Mouse (Mus musculus): ENCODE data around the gene Gzmn. TPM values are rescaled to one million over a fixed set of nuclear protein-coding genes. Genes with fewer than 3 reads are reported as not detected.
"Not testable (repeated sequence)": the region's sequence is repeated elsewhere in the genome, so short reads cannot be mapped to it uniquely, and the experiment has no call there.

Gzmn gene
- polyA plus RNA-seq, 1 experiment from 2014 or later = not detected

DNA sequence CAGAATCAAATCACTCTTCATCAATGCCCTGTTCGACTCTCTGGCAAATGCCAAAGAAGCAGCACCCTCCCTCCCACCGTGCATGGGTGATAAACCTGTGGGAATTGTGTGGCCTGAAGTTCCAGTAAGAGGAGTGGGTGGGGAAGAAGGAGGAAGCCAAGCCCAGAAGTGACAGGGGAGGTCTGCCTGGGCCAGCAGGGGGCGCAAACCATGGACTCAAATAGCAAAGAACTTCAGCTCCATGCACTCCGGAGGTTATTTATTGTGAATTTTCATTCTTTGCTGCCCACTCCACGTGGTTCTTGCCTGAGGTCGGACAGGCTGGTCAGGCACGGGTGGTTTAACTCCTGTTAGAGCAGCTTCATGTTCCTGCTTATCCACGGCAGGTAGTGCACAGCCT lies 3.3 kb upstream of the Gzmn start:
- peak; percentile 75 for TF ChIP-seq CTCF (IDR thresholded peaks at IDR 0.05; ENCODE audit: low read depth)
- not testable (repeated sequence) for H3K9ac ChIP-seq (ENCODE audit: low read depth, low read length); ATAC-seq (replicated peaks; ENCODE audit: low FRiP score, low read depth); H3K4me2 ChIP-seq (ENCODE audit: low read length); H3K36me3 ChIP-seq (ENCODE audit: insufficient read depth, low read length); H3K4me1 ChIP-seq (replicated peaks; ENCODE audit: insufficient read depth, low read length); H3K4me3 ChIP-seq (replicated peaks; ENCODE audit: low read depth, low read length); H3K27me3 ChIP-seq (ENCODE audit: insufficient read depth, low read length); H3K27ac ChIP-seq; H3K9me3 ChIP-seq (replicated peaks; ENCODE audit: low read length)
- 14% methylated on average over 8 of the region's 8 CpGs for WGBS
- DNase-seq (ENCODE audit: low spot score) = peak; percentile 58

DNA sequence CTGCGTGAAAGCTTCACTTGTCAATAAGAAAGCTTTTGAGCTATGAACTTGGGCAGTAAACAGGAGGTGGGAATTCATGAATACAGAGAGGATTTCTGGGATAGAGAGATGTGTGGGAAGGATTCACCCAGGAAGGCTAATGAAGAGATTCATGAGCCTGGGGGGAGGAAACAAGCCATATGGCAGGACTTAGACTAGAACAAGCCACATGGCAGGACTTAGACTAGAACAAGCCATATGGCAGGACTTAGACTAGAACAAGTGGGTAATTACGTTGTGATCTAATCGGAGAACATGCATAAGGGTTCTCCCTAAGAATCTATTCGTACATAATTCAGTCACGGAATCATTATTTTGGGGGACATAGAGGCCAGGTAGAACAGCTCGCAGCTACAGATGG lies 1.0 kb downstream of the Gzmn start:
- H3K9me3 ChIP-seq (replicated peaks; ENCODE audit: low read length) = no peaks in the 10 kb centered on the region
- TF ChIP-seq CTCF (IDR thresholded peaks at IDR 0.05; ENCODE audit: low read depth) = no peak
- no peak overlapping the region for H3K4me3 ChIP-seq (replicated peaks; ENCODE audit: low read depth, low read length)
- no peak overlapping the region for H3K27ac ChIP-seq
- ATAC-seq (replicated peaks; ENCODE audit: low FRiP score, low read depth) (no peak), DNase-seq (ENCODE audit: low spot score) (no peak)
- no peak overlapping the region for H3K9ac ChIP-seq (ENCODE audit: low read depth, low read length)
- H3K4me1 ChIP-seq (replicated peaks; ENCODE audit: insufficient read depth, low read length) = no peaks in the 10 kb centered on the region
- H3K4me2 ChIP-seq (ENCODE audit: low read length) = no peak overlapping the region
- WGBS = 94% methylated on average over 6 of the region's 6 CpGs
- H3K36me3 ChIP-seq (ENCODE audit: insufficient read depth, low read length) = no peaks in the 10 kb centered on the region
- no peaks in the 10 kb centered on the region for H3K27me3 ChIP-seq (ENCODE audit: insufficient read depth, low read length)

DNA sequence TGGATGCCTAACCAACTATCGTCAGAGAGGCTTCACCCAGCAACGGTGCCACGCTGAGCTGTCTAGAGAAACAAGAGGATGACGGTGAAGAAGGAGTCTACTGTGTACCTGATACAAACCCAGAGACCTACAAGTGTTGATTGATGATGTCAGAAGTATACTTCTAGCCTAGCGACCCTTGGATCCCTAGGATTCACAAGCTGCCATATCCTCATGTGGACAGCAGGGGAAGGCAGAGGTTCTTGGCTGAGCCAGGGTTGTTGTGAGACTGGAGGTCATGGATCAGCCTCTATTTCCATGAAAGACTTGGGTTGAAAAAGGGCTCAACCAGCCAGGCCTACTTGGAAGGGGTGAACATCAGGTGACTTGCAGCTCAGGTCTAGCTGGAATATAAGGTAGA lies 1.7 kb downstream of the Gzmn start:
- ATAC-seq (replicated peaks; ENCODE audit: low FRiP score, low read depth) = no peak
- WGBS = 86% methylated on average over 5 of the region's 5 CpGs
- no peaks in the 10 kb centered on the region for H3K4me1 ChIP-seq (replicated peaks; ENCODE audit: insufficient read depth, low read length)
- no peak overlapping the region for H3K9ac ChIP-seq (ENCODE audit: low read depth, low read length)
- no peak for DNase-seq (ENCODE audit: low spot score)
- H3K27me3 ChIP-seq (ENCODE audit: insufficient read depth, low read length) = no peaks in the 10 kb centered on the region
- H3K9me3 ChIP-seq (replicated peaks; ENCODE audit: low read length) = no peaks in the 10 kb centered on the region
- H3K27ac ChIP-seq = no peak overlapping the region
- no peak overlapping the region for H3K4me3 ChIP-seq (replicated peaks; ENCODE audit: low read depth, low read length)
- no peaks in the 10 kb centered on the region for H3K36me3 ChIP-seq (ENCODE audit: insufficient read depth, low read length)
- H3K4me2 ChIP-seq (ENCODE audit: low read length) = no peak overlapping the region
- no peak for TF ChIP-seq CTCF (IDR thresholded peaks at IDR 0.05; ENCODE audit: low read depth)

DNA sequence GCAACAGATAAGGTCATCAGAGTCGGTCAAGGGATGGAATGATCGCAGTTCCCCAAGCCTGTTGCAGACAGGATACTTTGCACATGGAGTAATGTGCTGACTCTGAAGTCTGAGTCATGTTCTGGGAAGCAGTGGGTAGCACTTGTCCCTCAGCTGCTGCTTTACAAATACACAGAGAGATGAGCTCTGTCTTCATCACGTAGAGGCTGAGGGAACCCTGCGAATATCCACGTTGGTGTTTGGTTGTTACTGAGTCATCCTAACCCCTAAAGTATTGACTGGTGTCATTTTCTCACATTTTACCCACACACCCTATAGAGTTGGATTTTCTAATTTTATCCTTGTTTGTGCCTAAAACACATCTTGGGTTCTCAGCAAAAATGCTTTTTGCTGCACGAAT lies 6.4 kb downstream of the Gzmn start:
- Histone ChIP-seq H3K36me3 (ENCODE audit: insufficient read depth, low read length) (no peaks in the 10 kb centered on the region), H3K9ac (ENCODE audit: low read depth, low read length) (no peak overlapping the region), H3K4me1 (replicated peaks; ENCODE audit: insufficient read depth, low read length) (no peaks in the 10 kb centered on the region), H3K9me3 (replicated peaks; ENCODE audit: low read length) (no peaks in the 10 kb centered on the region), H3K4me2 (ENCODE audit: low read length) (no peak overlapping the region), H3K27ac (no peak overlapping the region), H3K4me3 (replicated peaks; ENCODE audit: low read depth, low read length) (no peak overlapping the region), H3K27me3 (ENCODE audit: insufficient read depth, low read length) (no peaks in the 10 kb centered on the region)
- ATAC-seq (replicated peaks; ENCODE audit: low FRiP score, low read depth) = no peak
- no peak for DNase-seq (ENCODE audit: low spot score)
- TF ChIP-seq CTCF (IDR thresholded peaks at IDR 0.05; ENCODE audit: low read depth) = no peak
- 71% methylated on average over 6 of the region's 6 CpGs for WGBS

DNA sequence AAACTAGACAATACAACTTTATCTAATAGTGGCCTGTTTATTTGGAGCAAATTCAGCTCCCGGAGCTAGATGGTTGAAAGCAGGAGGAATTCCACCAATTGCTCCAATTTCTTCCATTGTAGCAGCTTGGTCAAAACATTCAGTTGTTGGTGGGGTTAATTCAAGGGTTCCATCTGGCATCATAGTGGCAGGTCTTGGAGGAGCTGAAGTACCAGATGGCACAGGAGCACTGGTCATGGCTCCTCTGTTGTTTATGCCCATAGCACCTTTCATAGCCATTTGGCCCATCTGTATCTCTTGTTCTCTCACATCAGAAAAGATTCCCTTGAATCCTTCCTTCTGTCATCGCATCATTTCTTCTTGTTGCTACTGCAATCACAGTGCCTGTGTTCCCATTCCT lies 12.3 kb downstream of the Gzmn start:
- ATAC-seq (replicated peaks; ENCODE audit: low FRiP score, low read depth) = no peak
- H3K9me3 ChIP-seq (replicated peaks; ENCODE audit: low read length) = no peaks in the 10 kb centered on the region
- no peaks in the 10 kb centered on the region for H3K36me3 ChIP-seq (ENCODE audit: insufficient read depth, low read length)
- H3K27ac ChIP-seq = no peak overlapping the region
- TF ChIP-seq CTCF (IDR thresholded peaks at IDR 0.05; ENCODE audit: low read depth) = no peak
- no peaks in the 10 kb centered on the region for H3K27me3 ChIP-seq (ENCODE audit: insufficient read depth, low read length)
- H3K4me2 ChIP-seq (ENCODE audit: low read length) = no peak overlapping the region
- H3K9ac ChIP-seq (ENCODE audit: low read depth, low read length) = no peak overlapping the region
- no peaks in the 10 kb centered on the region for H3K4me1 ChIP-seq (replicated peaks; ENCODE audit: insufficient read depth, low read length)
- H3K4me3 ChIP-seq (replicated peaks; ENCODE audit: low read depth, low read length) = no peak overlapping the region
- 87% methylated on average over 2 of the region's 2 CpGs for WGBS
- no peak for DNase-seq (ENCODE audit: low spot score)

DNA sequence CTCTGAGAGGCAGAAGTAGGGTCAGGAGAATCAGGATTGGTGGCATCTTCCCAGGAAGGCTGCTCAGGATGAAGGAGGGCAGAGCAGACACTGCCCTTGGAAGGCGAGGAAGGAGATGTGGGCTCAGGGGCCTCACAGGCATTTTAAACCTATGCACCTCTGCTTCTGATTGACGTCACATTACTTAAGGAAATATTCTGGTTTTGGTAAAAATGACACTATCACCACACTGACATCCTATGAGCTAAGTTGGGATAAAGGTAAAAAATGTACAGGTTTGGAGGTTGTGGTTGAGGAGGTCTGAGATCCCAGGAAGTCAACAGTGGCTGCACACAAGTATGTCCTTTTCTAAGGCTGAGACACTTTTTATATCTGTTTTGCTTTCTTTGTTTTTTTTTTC lies 14.9 kb downstream of the Gzmn start, which contains the start of gene Gzmg:
TSS of gene Gzmg (minus strand) at position 101 of the 400 bp plus-strand sequence.
- 88% methylated on average over 2 of the region's 2 CpGs for WGBS
- H3K4me3 ChIP-seq (replicated peaks; ENCODE audit: low read depth, low read length); H3K9me3 ChIP-seq (replicated peaks; ENCODE audit: low read length); H3K27ac ChIP-seq; H3K4me1 ChIP-seq (replicated peaks; ENCODE audit: insufficient read depth, low read length); DNase-seq (ENCODE audit: low spot score); H3K4me2 ChIP-seq (ENCODE audit: low read length); H3K9ac ChIP-seq (ENCODE audit: low read depth, low read length); H3K27me3 ChIP-seq (ENCODE audit: insufficient read depth, low read length); H3K36me3 ChIP-seq (ENCODE audit: insufficient read depth, low read length); ATAC-seq (replicated peaks; ENCODE audit: low FRiP score, low read depth): not testable (repeated sequence)

DNA sequence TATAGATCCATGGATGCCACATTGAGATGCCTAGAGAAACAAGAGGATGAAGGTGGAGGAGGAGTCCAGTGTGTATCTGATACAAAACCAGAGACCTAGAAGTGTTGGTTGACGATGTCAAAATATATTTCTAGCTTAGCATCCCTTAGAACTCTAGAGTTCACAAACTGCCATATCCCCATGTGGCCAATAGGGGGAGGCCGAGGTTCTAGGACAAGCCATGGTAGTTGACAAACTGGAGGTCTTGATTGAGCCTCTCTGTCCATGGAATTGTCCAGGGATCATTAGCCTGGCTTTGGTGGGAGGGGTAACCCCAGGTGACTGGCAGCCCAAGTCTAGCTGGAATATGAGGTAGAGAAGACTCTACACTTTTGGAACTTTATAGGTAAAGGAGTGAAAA lies 19.1 kb downstream of the Gzmn start:
- H3K9me3 ChIP-seq (replicated peaks; ENCODE audit: low read length) = no peaks in the 10 kb centered on the region
- H3K27ac ChIP-seq = no peak overlapping the region
- H3K4me3 ChIP-seq (replicated peaks; ENCODE audit: low read depth, low read length) = no peak overlapping the region
- no peaks in the 10 kb centered on the region for H3K36me3 ChIP-seq (ENCODE audit: insufficient read depth, low read length)
- H3K27me3 ChIP-seq (ENCODE audit: insufficient read depth, low read length) = no peaks in the 10 kb centered on the region
- peak; percentile 27; the same call in 1 of the 2 replicates for TF ChIP-seq CTCF (IDR thresholded peaks at IDR 0.05; ENCODE audit: low read depth)
- H3K4me1 ChIP-seq (replicated peaks; ENCODE audit: insufficient read depth, low read length) = no peaks in the 10 kb centered on the region
- ATAC-seq (replicated peaks; ENCODE audit: low FRiP score, low read depth) (no peak), DNase-seq (ENCODE audit: low spot score) (no peak)
- H3K9ac ChIP-seq (ENCODE audit: low read depth, low read length) = no peak overlapping the region
- no peak overlapping the region for H3K4me2 ChIP-seq (ENCODE audit: low read length)
- 72% methylated on average over 2 of the region's 2 CpGs for WGBS

DNA sequence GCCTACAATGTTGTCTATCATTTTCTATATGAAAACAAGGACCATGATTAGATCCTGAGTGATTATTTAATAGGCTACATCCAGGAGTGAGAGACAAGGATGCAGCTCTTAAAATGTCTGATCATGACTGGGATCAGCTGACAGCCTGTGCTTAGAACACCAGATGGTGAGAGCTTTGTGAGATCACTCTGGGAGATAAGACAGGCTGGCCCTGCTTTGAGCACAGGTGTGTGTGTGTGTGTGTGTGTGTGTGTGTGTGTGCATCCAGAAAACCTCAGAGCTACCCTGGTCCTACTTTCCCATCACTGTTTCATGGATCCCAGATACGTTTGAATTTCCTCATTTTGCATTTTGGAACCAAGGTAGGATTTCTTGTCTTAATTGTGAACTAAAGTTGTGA lies 40.7 kb downstream of the Gzmn start:
- not testable (repeated sequence) for H3K4me3 ChIP-seq (replicated peaks; ENCODE audit: low read depth, low read length); ATAC-seq (replicated peaks; ENCODE audit: low FRiP score, low read depth); DNase-seq (ENCODE audit: low spot score); H3K4me2 ChIP-seq (ENCODE audit: low read length); H3K4me1 ChIP-seq (replicated peaks; ENCODE audit: insufficient read depth, low read length); H3K27ac ChIP-seq; H3K36me3 ChIP-seq (ENCODE audit: insufficient read depth, low read length); H3K9ac ChIP-seq (ENCODE audit: low read depth, low read length); H3K9me3 ChIP-seq (replicated peaks; ENCODE audit: low read length); H3K27me3 ChIP-seq (ENCODE audit: insufficient read depth, low read length)
- WGBS = 90% methylated on average over 1 of the region's 1 CpGs

DNA sequence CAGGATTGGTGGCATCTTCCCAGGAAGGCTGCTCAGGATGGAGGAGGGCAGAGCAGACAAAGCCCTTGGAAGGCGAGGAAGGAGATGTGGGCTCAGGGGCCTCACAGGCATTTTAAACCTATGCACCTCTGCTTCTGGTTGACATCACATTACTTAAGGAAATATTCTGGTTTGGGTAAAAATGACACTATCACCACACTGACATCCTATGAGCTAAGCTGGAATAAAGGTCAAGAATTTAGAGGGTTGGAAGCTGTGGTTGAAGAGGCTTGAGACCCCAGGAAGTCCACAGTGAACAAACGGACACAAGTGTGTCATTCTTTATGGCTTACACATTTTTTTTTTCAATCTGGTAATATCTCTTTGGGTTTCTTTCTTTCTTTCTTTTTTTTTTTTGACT lies 41.9 kb downstream of the Gzmn start, which contains the start of gene Gzmd:
TSS of gene Gzmd (minus strand) at position 101 of the 400 bp plus-strand sequence.
- not testable (repeated sequence) for H3K4me2 ChIP-seq (ENCODE audit: low read length); H3K4me1 ChIP-seq (replicated peaks; ENCODE audit: insufficient read depth, low read length); H3K27ac ChIP-seq; DNase-seq (ENCODE audit: low spot score); H3K36me3 ChIP-seq (ENCODE audit: insufficient read depth, low read length); H3K9ac ChIP-seq (ENCODE audit: low read depth, low read length); H3K9me3 ChIP-seq (replicated peaks; ENCODE audit: low read length); H3K27me3 ChIP-seq (ENCODE audit: insufficient read depth, low read length); ATAC-seq (replicated peaks; ENCODE audit: low FRiP score, low read depth); H3K4me3 ChIP-seq (replicated peaks; ENCODE audit: low read depth, low read length)
- 81% methylated on average over 2 of the region's 2 CpGs for WGBS
